Mouse (Mus musculus): ENCODE results near the gene Robo2.
A peak's percentile ranks its signal among the peaks of the same experiment; 100 is the strongest.

Gene Robo2

GRCm38 (mm10) chr16:73915425-73915824, 496.2 kb downstream of the Robo2 start:
- no peak for DNase-seq

- no peak for DNase-seq
These were observed 496.7 kb downstream of the Robo2 start for GRCm38 (mm10) chr16:73914936-73915335.

- DNase-seq: no peak
These were observed 503.1 kb downstream of the Robo2 start for GRCm38 (mm10) chr16:73908504-73908903.

- DNase-seq: no peak
These were observed 514.8 kb downstream of the Robo2 start for GRCm38 (mm10) chr16:73896856-73897255.

GRCm38 (mm10) chr16:73881911-73882310, 529.7 kb downstream of the Robo2 start:
- no peak for DNase-seq

- DNase-seq: no peak
These were observed 533.7 kb downstream of the Robo2 start for GRCm38 (mm10) chr16:73877973-73878372.

- DNase-seq: no peak
These were observed 536.6 kb downstream of the Robo2 start for GRCm38 (mm10) chr16:73874991-73875390.

- DNase-seq: no peak
These were observed 537.6 kb downstream of the Robo2 start for GRCm38 (mm10) chr16:73873828-73874558.

- DNase-seq: no peak
These were observed 541.3 kb downstream of the Robo2 start for GRCm38 (mm10) chr16:73870296-73870695.

GRCm38 (mm10) chr16:73869527-73870212, 542.0 kb downstream of the Robo2 start:
- DNase-seq: no peak

GRCm38 (mm10) chr16:73864625-73865024, 547.0 kb downstream of the Robo2 start:
- peak; percentile 9 for DNase-seq

GRCm38 (mm10) chr16:73863748-73864147, 547.9 kb downstream of the Robo2 start:
- DNase-seq: peak; percentile 61

GRCm38 (mm10) chr16:73858717-73859116, 552.9 kb downstream of the Robo2 start:
- DNase-seq: no peak

- DNase-seq: no peak
These were observed 555.8 kb downstream of the Robo2 start for GRCm38 (mm10) chr16:73855821-73856220.
